In the genomic region with DNA sequence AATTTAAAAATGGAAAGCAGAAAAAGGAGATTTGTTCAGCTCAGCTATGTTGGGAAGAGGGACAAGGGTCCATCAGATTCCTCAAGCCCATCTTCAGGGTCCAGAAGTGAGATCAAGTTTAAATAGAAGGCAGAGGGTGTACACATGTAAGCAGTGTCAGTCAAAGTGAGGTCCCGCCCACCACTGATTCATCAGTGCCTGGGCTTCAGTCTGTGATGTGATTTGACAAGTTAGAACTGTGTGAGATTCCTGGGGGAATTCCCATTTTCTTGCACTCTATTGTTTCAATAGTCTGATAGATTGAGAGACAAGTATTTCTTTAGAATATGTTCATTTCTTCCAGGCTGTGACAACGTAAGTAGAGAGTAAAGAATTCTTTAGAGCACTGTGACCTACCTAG, we compare ENCODE assay signal across 23 mouse cellular contexts. TPM values are rescaled to one million over a fixed set of nuclear protein-coding genes. Genes with fewer than 3 reads are reported as not detected.
A peak's percentile ranks its signal among the peaks of the same experiment; 100 is the strongest.
DNase-seq lines count a peak whose midpoint lies in the region; ATAC-seq and TF ChIP-seq lines count a peak whose summit lies in the region.
"Had no signal": no experiment of that assay in that cellular context is flagged by ENCODE, and none has a peak within 500 bp of the region (broad histone marks: within the 10 kb centered on the region; RNA-seq: fewer than 3 reads in every experiment).

No protein-coding gene starts in this region.

- H3K36me3 ChIP-seq in forebrain, embryonic 16.5 days (ENCODE audit: control insufficient read depth, insufficient read depth), result 0 out of 2 replicates have a peak, but pooled peaks cover 4% of the 10 kb centered on the region
- H3K36me3 ChIP-seq in forebrain, embryonic 13.5 days (ENCODE audit: poor library complexity, severe bottlenecking), result peaks cover 24% of the 10 kb centered on the region
- peaks cover 36% of the 10 kb centered on the region for H3K36me3 ChIP-seq in hindbrain, embryonic 14.5 days (replicated peaks; ENCODE audit: control insufficient read depth, insufficient read depth)

- no peaks in the 10 kb centered on the region for H3K4me1 ChIP-seq in forebrain, embryonic 16.5 days (replicated peaks; ENCODE audit: control insufficient read depth, insufficient read depth, low read length)
- no peaks in the 10 kb centered on the region for H3K4me1 ChIP-seq in forebrain, embryonic 13.5 days
- no peaks in the 10 kb centered on the region for H3K4me1 ChIP-seq in hindbrain, embryonic 14.5 days (replicated peaks; ENCODE audit: control insufficient read depth, insufficient read depth, low read length)
- H3K4me1 ChIP-seq: embryonic facial prominence, embryonic 13.5 days; embryonic facial prominence, embryonic 15.5 days; forebrain, embryonic 10.5 days had no signal

- H3K9ac ChIP-seq in forebrain, embryonic 16.5 days (replicated peaks; ENCODE audit: low read depth, low read length), result no peak overlapping the region
- no peak overlapping the region for H3K9ac ChIP-seq in forebrain, embryonic 13.5 days
- H3K9ac ChIP-seq in hindbrain, embryonic 14.5 days, result no peak overlapping the region
- H3K9ac ChIP-seq: embryonic facial prominence, embryonic 13.5 days; embryonic facial prominence, embryonic 15.5 days had no signal

- TF ChIP-seq POLR2A in brain, embryonic 14.5 days (IDR thresholded peaks at IDR 0.05; ENCODE audit: borderline replicate concordance, extremely low read depth, insufficient read depth, insufficient read length, poor library complexity, severe bottlenecking), result no peak

- H3K27me3 ChIP-seq in forebrain, embryonic 16.5 days (replicated peaks; ENCODE audit: control insufficient read depth, insufficient read depth, low read length), result no peaks in the 10 kb centered on the region
- no peaks in the 10 kb centered on the region for H3K27me3 ChIP-seq in forebrain, embryonic 13.5 days
- no peaks in the 10 kb centered on the region for H3K27me3 ChIP-seq in hindbrain, embryonic 14.5 days (ENCODE audit: control insufficient read depth, insufficient read depth, low read length)
- H3K27me3 ChIP-seq: embryonic facial prominence, embryonic 13.5 days; embryonic facial prominence, embryonic 15.5 days; Patski had no signal

- peak; percentile 7 for DNase-seq in adrenal gland, adult 2 months
- DNase-seq in adrenal gland, postnatal 14 days, result no peak
- peak; percentile 4 for DNase-seq in brain, embryonic 14.5 days (ENCODE audit: low read depth)
- DNase-seq in hindbrain, embryonic 14.5 days (ENCODE audit: low spot score), result no peak
- no peak for DNase-seq in lung, adult 18-20 months
- DNase-seq: adrenal gland, postnatal 10 days; cerebellum, adult 11 months; cerebellum, adult 18-20 months; cerebellum, adult 8-10 months; cerebellum, adult 9-11 months; cerebellum, postnatal 14 days; cerebellum, postnatal 36 days; embryo, embryonic 11 days had no signal

- no peak overlapping the region for H3K4me2 ChIP-seq in forebrain, embryonic 16.5 days (ENCODE audit: low read length)
- H3K4me2 ChIP-seq in forebrain, embryonic 13.5 days, result no peak overlapping the region
- no peak overlapping the region for H3K4me2 ChIP-seq in hindbrain, embryonic 14.5 days (replicated peaks)
- H3K4me2 ChIP-seq: embryonic facial prominence, embryonic 13.5 days; embryonic facial prominence, embryonic 15.5 days had no signal

- H3K4me3 ChIP-seq in forebrain, embryonic 16.5 days (replicated peaks; ENCODE audit: low read length), result no peak overlapping the region
- H3K4me3 ChIP-seq in forebrain, embryonic 13.5 days, result no peak overlapping the region
- H3K4me3 ChIP-seq in hindbrain, embryonic 14.5 days (replicated peaks; ENCODE audit: low read length), result no peak overlapping the region
- H3K4me3 ChIP-seq: embryonic facial prominence, embryonic 13.5 days; embryonic facial prominence, embryonic 15.5 days; erythroblast, embryonic 14.5 days; forebrain, embryonic 10.5 days had no signal

- 86% methylated on average over 2 of the region's 2 CpGs for WGBS in forebrain, embryonic 16.5 days
- WGBS in forebrain, embryonic 13.5 days, result 88% methylated on average over 2 of the region's 2 CpGs
- 87% methylated on average over 2 of the region's 2 CpGs for WGBS in hindbrain, embryonic 14.5 days

- H3K27ac ChIP-seq in forebrain, embryonic 16.5 days (ENCODE audit: low read length), result no peak overlapping the region
- no peak overlapping the region for H3K27ac ChIP-seq in forebrain, embryonic 13.5 days
- no peak overlapping the region for H3K27ac ChIP-seq in hindbrain, embryonic 14.5 days
- H3K27ac ChIP-seq: embryonic facial prominence, embryonic 13.5 days; embryonic facial prominence, embryonic 15.5 days; forebrain, embryonic 10.5 days had no signal

- no peak for TF ChIP-seq CTCF in brain, embryonic 14.5 days (IDR thresholded peaks at IDR 0.05; ENCODE audit: borderline replicate concordance, extremely low read depth, insufficient read depth, insufficient read length)

- H3K9me3 ChIP-seq in forebrain, embryonic 16.5 days (ENCODE audit: control insufficient read depth, low read length), result no peaks in the 10 kb centered on the region
- H3K9me3 ChIP-seq in forebrain, embryonic 13.5 days (replicated peaks), result no peaks in the 10 kb centered on the region
- H3K9me3 ChIP-seq in hindbrain, embryonic 14.5 days (ENCODE audit: control insufficient read depth, low read length), result no peaks in the 10 kb centered on the region
- H3K9me3 ChIP-seq: embryonic facial prominence, embryonic 13.5 days; embryonic facial prominence, embryonic 15.5 days; forebrain, embryonic 10.5 days had no signal

- peak; percentile 69; the same call in 1 of the 2 replicates for ATAC-seq in forebrain, embryonic 16.5 days
- no peak for ATAC-seq in forebrain, embryonic 13.5 days
- peak; percentile 38 for ATAC-seq in CD4-positive, CD25-positive, alpha-beta regulatory T cell, adult 4 months
- ATAC-seq in hindbrain, embryonic 14.5 days (ENCODE audit: low FRiP score), result no peak
- ATAC-seq: activated CD4-positive, CD25-positive, alpha-beta regulatory T cell, adult 4 months; forebrain, embryonic 14.5 days; Patski had no signal

RNA-seq across cellular contexts. Expression of a gene that starts 30.7 kb away (rescaled TPM):
- total RNA-seq in adrenal gland, adult 2 months (2021), result 10 to 100 TPM; 25.5 to 30.0 TPM
- polyA plus RNA-seq in adrenal gland, adult 2 months (2012; rRNA removed), result 12.9 TPM in 2 replicates
- total RNA-seq in adrenal gland, postnatal 14 days (2021), result 23.1 and 28.4 TPM in 2 replicates
- 14.9 and 17.6 TPM in 2 replicates for polyA plus RNA-seq in forebrain, embryonic 16.5 days (2015; fragmentation: Nextera tagmentation; extraction: Ambion mirVana)
- polyA plus RNA-seq in forebrain, embryonic 13.5 days (2015; fragmentation: Nextera tagmentation; extraction: Ambion mirVana), result 16.9 and 19.7 TPM in 2 replicates
- 10 to 100 TPM; 19.2 to 20.9 TPM for polyA plus RNA-seq in CD4-positive, CD25-positive, alpha-beta regulatory T cell, adult 4 months (2017; shearing (Covaris generic))
- 12.9 and 17.5 TPM in 2 replicates for polyA plus RNA-seq in brain, embryonic 14.5 days (2012; rRNA removed)
- polyA plus RNA-seq in hindbrain, embryonic 14.5 days (2014; fragmentation: Nextera tagmentation; extraction: Ambion mirVana), result 16.5 and 17.5 TPM in 2 replicates

Comparison
In these comparisons a context has a peak if more than half of its experiments do, and no peak if none do; other contexts are left out.
1. DNase-seq: peak in adrenal gland, adult 2 months (single experiment) and brain, embryonic 14.5 days (single experiment); none in adrenal gland, postnatal 14 days (single experiment), hindbrain, embryonic 14.5 days (single experiment) and lung, adult 18-20 months (0 of 2).
2. ATAC-seq: peak in forebrain, embryonic 16.5 days (single experiment) and CD4-positive, CD25-positive, alpha-beta regulatory T cell, adult 4 months (single experiment); none in forebrain, embryonic 13.5 days (single experiment) and hindbrain, embryonic 14.5 days (single experiment).